Mouse (Mus musculus) heart, embryonic 15.5 days (tissue): ENCODE data around the gene Lipf. TPM values are rescaled to one million over a fixed set of nuclear protein-coding genes. Genes with fewer than 3 reads are reported as not detected.

ENCODE experiments used
- ATAC-seq: fragments of 200-750 bp; cut with Nextera tagmentation; replicated peaks from 2 replicates; pipeline ENCODE4 v1.8.0; 2017; ENCODE audit warnings: low read depth, moderate TSS enrichment; ENCODE audit not compliant: insufficient number of reproducible peaks, insufficient read depth, low FRiP score
- H3K27ac ChIP-seq: fragments of 300-500 bp; sonication (generic); 2 replicates; pipeline ENCODE4 v1.5.1; 2015; ENCODE audit warnings: mild to moderate bottlenecking, inconsistent platforms
- H3K27me3 ChIP-seq: fragments of 300-500 bp; sonication (generic); 2 replicates; pipeline ENCODE4 v1.6.1; 2015; ENCODE audit warnings: inconsistent platforms
- H3K36me3 ChIP-seq: fragments of 300-500 bp; sonication (generic); 2 replicates; pipeline ENCODE4 v1.6.1; 2015; ENCODE audit warnings: mild to moderate bottlenecking, inconsistent platforms
- H3K4me1 ChIP-seq: fragments of 300-500 bp; sonication (generic); replicated peaks from 2 replicates; pipeline ENCODE4 v1.6.1; 2015; ENCODE audit warnings: inconsistent platforms
- H3K4me2 ChIP-seq: fragments of 300-500 bp; sonication (generic); 2 replicates; pipeline ENCODE4 v1.6.1; 2015; ENCODE audit warnings: inconsistent platforms, mild to moderate bottlenecking, moderate library complexity
- H3K4me3 ChIP-seq: fragments of 300-500 bp; sonication (generic); 2 replicates; pipeline ENCODE4 v1.5.1; 2015; ENCODE audit warnings: mild to moderate bottlenecking, inconsistent platforms
- H3K9ac ChIP-seq: fragments of 300-500 bp; sonication (generic); 2 replicates; pipeline ENCODE4 v1.6.1; 2015; ENCODE audit warnings: mild to moderate bottlenecking, inconsistent platforms
- H3K9me3 ChIP-seq: fragments of 300-500 bp; sonication (generic); replicated peaks from 2 replicates; pipeline ENCODE4 v1.6.1; 2016; ENCODE audit warnings: inconsistent platforms
- WGBS: fragments of 180-500 bp; shearing (Covaris S2); methylation state at CpG from one replicate; pipeline ENCODE4 v1.1.7; 2015; ENCODE audit warnings: mixed read lengths; 5-methylcytosine and 5-hydroxymethylcytosine counted together
- polyA plus RNA-seq: library from polyadenylated mRNA; unstranded; fragments of >200 nt; fragmentation: Nextera tagmentation; extraction: Ambion mirVana; gene quantifications from 2 replicates; pipeline ENCODE4 v1.2.1, GENCODE M21; 2015

Gene Lipf
- polyA plus RNA-seq: not detected in 2 replicates

GRCm38 (mm10) chr19:33960887-33961286 lies at the start of gene Lipf:
TSS of gene Lipf (plus strand) at chr19:33961187.
- no peaks in the 10 kb centered on the region for H3K4me1 ChIP-seq
- H3K27me3 ChIP-seq: no peaks in the 10 kb centered on the region
- no peak for ATAC-seq
- no peak within 1 kb of the TSS for H3K9ac ChIP-seq
- no peaks in the 10 kb centered on the region for H3K36me3 ChIP-seq
- H3K4me3 ChIP-seq: no peak within 1 kb of the TSS
- no peak within 1 kb of the TSS for H3K27ac ChIP-seq
- H3K9me3 ChIP-seq: no peaks in the 10 kb centered on the region
- no peak within 1 kb of the TSS for H3K4me2 ChIP-seq

DNA sequence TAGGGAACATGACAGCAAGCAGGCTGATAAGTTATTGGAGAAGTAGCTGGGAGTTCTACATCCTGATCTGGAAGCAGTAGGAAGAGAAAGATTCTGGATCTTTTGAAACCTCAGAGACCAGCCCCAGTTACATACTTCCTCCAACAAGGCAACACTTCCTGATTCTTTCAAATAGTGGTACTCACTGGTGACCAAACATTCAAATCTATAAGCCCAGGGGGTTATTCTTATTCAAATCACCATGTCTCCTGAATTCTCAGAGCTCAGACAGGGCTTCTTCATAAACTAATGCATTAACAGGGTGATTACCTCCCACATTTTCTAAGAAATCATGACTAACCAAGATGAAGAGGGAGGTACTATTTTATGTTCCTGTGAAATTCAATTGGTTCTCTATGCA lies 36.9 kb upstream of the Lipf start:
- ATAC-seq: no peak
- Histone ChIP-seq H3K4me3 (no peak overlapping the region), H3K27ac (no peak overlapping the region), H3K27me3 (no peaks in the 10 kb centered on the region), H3K9ac (no peak overlapping the region), H3K9me3 (no peaks in the 10 kb centered on the region), H3K36me3 (no peaks in the 10 kb centered on the region), H3K4me2 (no peak overlapping the region), H3K4me1 (no peaks in the 10 kb centered on the region)

DNA sequence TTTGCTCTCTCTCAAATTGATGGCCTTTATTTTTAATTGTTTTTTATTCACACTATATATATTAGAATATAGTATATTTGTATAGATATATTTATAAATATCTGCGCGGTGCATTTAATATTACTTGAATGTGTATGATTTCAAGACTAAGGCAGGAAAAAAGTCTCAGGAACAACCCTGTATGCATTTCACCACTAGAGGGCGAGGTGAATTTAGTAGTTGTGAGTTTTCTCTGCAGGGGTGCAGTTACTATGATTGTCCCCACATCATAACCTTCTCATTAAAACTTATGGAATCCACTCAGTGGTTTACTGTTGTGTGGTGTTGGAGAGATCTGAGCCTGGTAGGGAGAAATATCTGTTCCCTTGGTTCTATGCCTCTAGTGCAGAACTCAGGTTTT lies 18.0 kb downstream of the Lipf start:
- WGBS: 42% methylated on average over 3 of the region's 3 CpGs
- H3K36me3 ChIP-seq: no peaks in the 10 kb centered on the region
- H3K4me3 ChIP-seq: no peak overlapping the region
- H3K27me3 ChIP-seq: no peaks in the 10 kb centered on the region
- H3K27ac ChIP-seq: no peak overlapping the region
- no peak for ATAC-seq
- H3K4me1 ChIP-seq: no peaks in the 10 kb centered on the region
- no peak overlapping the region for H3K4me2 ChIP-seq
- no peak overlapping the region for H3K9ac ChIP-seq
- no peaks in the 10 kb centered on the region for H3K9me3 ChIP-seq

GRCm38 (mm10) chr19:33983043-33983442 lies 22.1 kb downstream of the Lipf start:
- no peak for ATAC-seq
- no peaks in the 10 kb centered on the region for H3K4me1 ChIP-seq
- 69% methylated on average over 3 of the region's 3 CpGs for WGBS
- H3K27ac ChIP-seq: no peak overlapping the region
- no peaks in the 10 kb centered on the region for H3K27me3 ChIP-seq
- H3K4me2 ChIP-seq: no peak overlapping the region
- no peaks in the 10 kb centered on the region for H3K36me3 ChIP-seq
- H3K9me3 ChIP-seq: no peaks in the 10 kb centered on the region
- H3K4me3 ChIP-seq: no peak overlapping the region
- no peak overlapping the region for H3K9ac ChIP-seq

DNA sequence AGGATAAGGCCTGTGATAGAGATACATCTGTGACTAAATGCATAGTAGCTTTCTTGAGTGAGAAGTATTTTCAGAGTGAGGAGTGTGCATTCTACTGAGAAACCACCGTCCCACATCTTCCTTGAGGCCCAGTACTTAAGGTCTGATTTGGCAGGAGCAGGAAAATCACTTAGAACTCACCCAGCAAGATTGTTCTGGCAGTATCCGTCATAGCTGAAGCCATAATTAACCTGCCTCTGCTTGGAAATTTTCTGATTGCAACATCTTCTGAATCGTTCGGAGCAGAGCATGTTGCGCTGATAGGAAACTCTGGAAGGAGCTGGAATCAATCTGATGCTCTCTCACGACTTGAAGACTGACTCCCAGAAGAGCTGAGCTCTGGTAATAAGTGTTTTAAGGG lies 47.0 kb downstream of the Lipf start, which contains the start of gene Lipk:
Gene Lipk (plus strand): TSS at position 289 of the 400 bp plus-strand sequence.
- no peaks in the 10 kb centered on the region for H3K4me1 ChIP-seq
- WGBS: 74% methylated on average over 6 of the region's 6 CpGs
- no peaks in the 10 kb centered on the region for H3K36me3 ChIP-seq
- no peak within 1 kb of the TSS for H3K27ac ChIP-seq
- H3K9me3 ChIP-seq: no peaks in the 10 kb centered on the region
- ATAC-seq: no peak
- H3K27me3 ChIP-seq: no peaks in the 10 kb centered on the region
- H3K4me3 ChIP-seq: no peak within 1 kb of the TSS
- H3K9ac ChIP-seq: no peak within 1 kb of the TSS
- H3K4me2 ChIP-seq: no peak within 1 kb of the TSS

DNA sequence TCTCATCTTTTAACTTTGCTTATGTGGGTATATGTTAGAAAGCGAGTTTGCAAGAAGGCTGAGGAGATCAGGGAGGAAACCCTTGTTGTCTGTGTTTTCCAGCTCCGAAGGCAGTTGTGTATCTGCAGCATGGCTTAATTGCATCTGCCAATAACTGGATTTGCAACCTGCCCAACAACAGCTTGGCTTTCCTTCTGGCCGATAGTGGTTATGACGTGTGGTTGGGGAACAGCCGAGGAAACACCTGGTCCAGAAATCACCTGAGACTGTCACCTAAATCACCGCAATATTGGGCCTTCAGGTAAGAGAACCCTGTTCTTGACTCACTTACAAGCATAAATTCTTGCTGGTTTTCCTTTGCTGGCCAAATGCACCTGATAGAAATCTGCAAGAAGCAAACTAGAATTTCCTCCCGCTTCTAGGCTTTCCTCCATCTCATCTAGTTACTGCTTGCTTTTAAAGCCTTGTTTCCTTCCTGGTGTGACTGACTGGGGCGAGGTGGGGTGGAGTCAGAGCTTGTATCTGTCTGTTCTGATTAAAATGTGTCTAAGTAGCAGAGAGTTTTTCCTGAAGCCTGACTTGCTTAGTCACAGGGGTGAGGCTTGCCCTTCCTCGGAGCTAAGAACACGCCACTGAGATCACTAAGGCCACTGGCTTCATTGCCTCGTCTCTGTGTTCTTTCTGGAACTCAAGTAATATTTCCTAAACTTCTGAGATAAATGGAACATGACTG lies 60.6 kb downstream of the Lipf start:
- H3K9me3 ChIP-seq: no peaks in the 10 kb centered on the region
- WGBS: 71% methylated on average over 11 of the region's 11 CpGs
- H3K4me2 ChIP-seq: no peak overlapping the region
- H3K4me1 ChIP-seq: no peaks in the 10 kb centered on the region
- H3K4me3 ChIP-seq: no peak overlapping the region
- H3K9ac ChIP-seq: no peak overlapping the region
- no peak overlapping the region for H3K27ac ChIP-seq
- H3K36me3 ChIP-seq: no peaks in the 10 kb centered on the region
- no peaks in the 10 kb centered on the region for H3K27me3 ChIP-seq
- ATAC-seq: no peak

DNA sequence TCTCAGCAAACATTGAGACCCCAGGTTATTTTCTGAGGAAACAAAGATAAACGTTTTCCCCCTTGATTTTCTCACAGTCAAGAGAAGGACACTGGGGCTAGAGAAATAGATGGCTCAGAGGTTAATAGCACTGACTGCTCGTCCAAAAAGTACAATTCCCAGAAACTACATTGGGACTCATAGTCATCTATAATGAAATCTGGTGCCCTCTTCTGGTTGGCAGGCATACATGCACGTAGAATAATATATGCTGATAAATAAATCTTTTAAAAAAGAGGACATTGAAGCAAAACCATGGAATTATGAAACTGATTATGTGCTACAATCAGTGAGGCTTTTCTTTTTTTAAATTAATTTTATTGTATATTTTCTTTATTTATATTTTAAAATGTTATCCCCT lies 61.8 kb downstream of the Lipf start:
- H3K36me3 ChIP-seq: no peaks in the 10 kb centered on the region
- H3K4me1 ChIP-seq: no peaks in the 10 kb centered on the region
- WGBS: 41% methylated on average over 3 of the region's 3 CpGs
- H3K27me3 ChIP-seq: no peaks in the 10 kb centered on the region
- H3K4me2 ChIP-seq: no peak overlapping the region
- H3K27ac ChIP-seq: no peak overlapping the region
- H3K9ac ChIP-seq: no peak overlapping the region
- H3K9me3 ChIP-seq: no peaks in the 10 kb centered on the region
- no peak overlapping the region for H3K4me3 ChIP-seq
- no peak for ATAC-seq

Other genes with a start within 250 kb of the Lipf start
- 0.39 and 0.53 TPM in 2 replicates for gene Lipo2, start 209.8 kb upstream of the Lipf start, polyA plus RNA-seq
- 12.7 and 13.0 TPM in 2 replicates for gene Lipo3, start 199.2 kb upstream of the Lipf start, polyA plus RNA-seq
- not detected in 2 replicates for gene Lipo1, start 173.7 kb upstream of the Lipf start, polyA plus RNA-seq
- not detected in 2 replicates for gene Lipk, start 47.1 kb downstream of the Lipf start, polyA plus RNA-seq
- not detected in 2 replicates for gene Lipn, start 106.2 kb downstream of the Lipf start, polyA plus RNA-seq
- gene Lipm, start 139.7 kb downstream of the Lipf start, polyA plus RNA-seq: 0.06 and 0.47 TPM in 2 replicates
- 0.10 and 1.3 TPM in 2 replicates for gene Ankrd22, start 204.9 kb downstream of the Lipf start, polyA plus RNA-seq
- gene Stambpl1, start 231.0 kb downstream of the Lipf start, polyA plus RNA-seq: 7.6 and 8.6 TPM in 2 replicates